Mouse (Mus musculus) Muller cell, postnatal 12 days (primary cell): Measurements from ENCODE around the gene Slc13a2.

Experiments used
- DNase-seq: peaks from one replicate; pipeline ENCODE4 v3.0.0-alpha.2; 2015; ENCODE audit errors: inconsistent ontology term

The Slc13a2 gene

GRCm38 (mm10) chr11:78422055-78422819, at the start of gene Slc13a2:
Gene Slc13a2 (minus strand): TSS chr11:78422217.
- no peak for DNase-seq

GRCm38 (mm10) chr11:78471326-78472103, 49.5 kb upstream of the Slc13a2 start:
- peak; percentile 12 for DNase-seq

GRCm38 (mm10) chr11:78467932-78468331, 45.9 kb upstream of the Slc13a2 start:
- DNase-seq: no peak

- DNase-seq: no peak
Observed at GRCm38 (mm10) chr11:78467515-78467914, 45.5 kb upstream of the Slc13a2 start.

GRCm38 (mm10) chr11:78466242-78466912, 44.4 kb upstream of the Slc13a2 start:
- DNase-seq: no peak

- peak; percentile 85 for DNase-seq
Observed at GRCm38 (mm10) chr11:78465568-78466180, 43.7 kb upstream of the Slc13a2 start, which contains the start of gene Slc46a1. Gene Slc46a1 (plus strand): TSS chr11:78465697.

- DNase-seq: no peak
Observed at GRCm38 (mm10) chr11:78465116-78465515, 43.1 kb upstream of the Slc13a2 start.

- DNase-seq: no peak
Observed at GRCm38 (mm10) chr11:78463286-78464036, 41.4 kb upstream of the Slc13a2 start.

GRCm38 (mm10) chr11:78462669-78463068, 40.7 kb upstream of the Slc13a2 start:
- DNase-seq: no peak

GRCm38 (mm10) chr11:78461894-78462293, 39.9 kb upstream of the Slc13a2 start:
- no peak for DNase-seq

GRCm38 (mm10) chr11:78458740-78459139, 36.7 kb upstream of the Slc13a2 start:
- DNase-seq: no peak

- DNase-seq: no peak
Observed at GRCm38 (mm10) chr11:78455308-78455707, 33.3 kb upstream of the Slc13a2 start.

- no peak for DNase-seq
Observed at GRCm38 (mm10) chr11:78454276-78454675, 32.3 kb upstream of the Slc13a2 start.

GRCm38 (mm10) chr11:78453675-78454074, 31.7 kb upstream of the Slc13a2 start:
- DNase-seq: peak; percentile 36

- DNase-seq: no peak
Observed at GRCm38 (mm10) chr11:78450337-78450736, 28.3 kb upstream of the Slc13a2 start.

GRCm38 (mm10) chr11:78448242-78448641, 26.2 kb upstream of the Slc13a2 start:
- no peak for DNase-seq

- peak; percentile 60 for DNase-seq
Observed at GRCm38 (mm10) chr11:78447168-78447567, 25.2 kb upstream of the Slc13a2 start.

- DNase-seq: no peak
Observed at GRCm38 (mm10) chr11:78443115-78443514, 21.1 kb upstream of the Slc13a2 start.

GRCm38 (mm10) chr11:78438399-78438930, 16.4 kb upstream of the Slc13a2 start:
- DNase-seq: no peak

- no peak for DNase-seq
Observed at GRCm38 (mm10) chr11:78437182-78437581, 15.2 kb upstream of the Slc13a2 start.
